ENCODE assay signal across 12 mouse cellular contexts in the genomic region with DNA sequence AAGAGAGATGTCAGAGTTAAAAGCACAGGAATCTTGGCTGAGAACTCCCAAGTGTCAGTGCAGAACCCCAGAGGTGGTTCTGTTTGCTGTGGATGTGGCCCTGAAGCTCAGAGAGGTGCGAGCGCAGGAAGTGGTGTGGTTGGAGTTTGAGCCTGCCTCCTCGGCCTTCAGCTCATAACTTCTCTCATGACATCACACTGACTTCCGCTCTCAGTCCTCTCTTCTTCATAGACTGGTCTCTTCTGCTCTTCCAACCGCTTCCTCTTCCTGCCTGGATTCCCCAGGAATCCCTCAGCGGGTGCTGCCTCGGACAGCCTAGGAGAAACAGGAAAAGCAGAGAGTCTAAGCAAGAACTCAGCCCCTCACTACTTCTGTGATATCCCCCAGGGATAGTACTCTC.
DNase-seq lines count a peak whose midpoint lies in the region; ATAC-seq lines count a peak whose summit lies in the region.
"Had no signal": no experiment of that assay in that cellular context is flagged by ENCODE, and none has a peak within 500 bp of the region (broad histone marks: within the 10 kb centered on the region; RNA-seq: fewer than 3 reads in every experiment).

No protein-coding gene starts in this region.

- H3K4me2 ChIP-seq in limb, embryonic 12.5 days = no peak overlapping the region
- H3K4me2 ChIP-seq in midbrain, embryonic 11.5 days = no peak overlapping the region
- H3K4me2 ChIP-seq: midbrain, embryonic 15.5 days had no signal

- ATAC-seq in limb, embryonic 12.5 days (ENCODE audit: insufficient number of reproducible peaks, insufficient read depth, low FRiP score, low TSS enrichment, low read depth) = no peak
- ATAC-seq in inflammation-experienced regulatory T-cells, adult 6 months = peak; percentile 97
- ATAC-seq in neutrophil, adult 5-6 weeks (ENCODE audit: extremely low read depth, insufficient number of reproducible peaks, low FRiP score, poor library complexity, severe bottlenecking) = peak; percentile 38
- ATAC-seq in midbrain, embryonic 11.5 days (ENCODE audit: low FRiP score) = no peak
- ATAC-seq: midbrain, embryonic 15.5 days had no signal

- H3K4me3 ChIP-seq in limb, embryonic 12.5 days (replicated peaks) = no peak overlapping the region
- no peak overlapping the region for H3K4me3 ChIP-seq in limb, embryonic 10.5 days
- H3K4me3 ChIP-seq in midbrain, embryonic 11.5 days (ENCODE audit: low read depth, low read length) = no peak overlapping the region
- H3K4me3 ChIP-seq: midbrain, embryonic 15.5 days had no signal

- H3K4me1 ChIP-seq in limb, embryonic 12.5 days (replicated peaks) = peaks cover 85% of the 10 kb centered on the region
- H3K4me1 ChIP-seq in limb, embryonic 10.5 days = peaks cover 74% of the 10 kb centered on the region
- peaks cover 31% of the 10 kb centered on the region for H3K4me1 ChIP-seq in midbrain, embryonic 11.5 days (ENCODE audit: control insufficient read depth, insufficient read depth, low read length)

- 79% methylated on average over 7 of the region's 7 CpGs for WGBS in limb, embryonic 12.5 days
- WGBS in limb, embryonic 10.5 days = 85% methylated on average over 7 of the region's 7 CpGs
- 87% methylated on average over 7 of the region's 7 CpGs for WGBS in midbrain, embryonic 11.5 days

- no peak overlapping the region for H3K9ac ChIP-seq in limb, embryonic 12.5 days (replicated peaks)
- no peak overlapping the region for H3K9ac ChIP-seq in midbrain, embryonic 11.5 days (ENCODE audit: low read length)
- H3K9ac ChIP-seq: midbrain, embryonic 15.5 days had no signal

- no peaks in the 10 kb centered on the region for H3K27me3 ChIP-seq in limb, embryonic 12.5 days
- no peaks in the 10 kb centered on the region for H3K27me3 ChIP-seq in limb, embryonic 10.5 days (ENCODE audit: low read depth, poor library complexity, severe bottlenecking)
- no peaks in the 10 kb centered on the region for H3K27me3 ChIP-seq in midbrain, embryonic 11.5 days (ENCODE audit: control insufficient read depth, insufficient read depth, low read length)
- H3K27me3 ChIP-seq: midbrain, embryonic 15.5 days had no signal

- H3K9me3 ChIP-seq in limb, embryonic 12.5 days = no peaks in the 10 kb centered on the region
- no peaks in the 10 kb centered on the region for H3K9me3 ChIP-seq in limb, embryonic 10.5 days (replicated peaks)
- no peaks in the 10 kb centered on the region for H3K9me3 ChIP-seq in midbrain, embryonic 11.5 days (ENCODE audit: control insufficient read depth, low read length)
- H3K9me3 ChIP-seq: midbrain, embryonic 15.5 days had no signal

- H3K27ac ChIP-seq in limb, embryonic 12.5 days = 0 out of 2 replicates have a peak overlapping the region, but pooled peaks have one; percentile 29
- H3K27ac ChIP-seq in limb, embryonic 10.5 days = no peak overlapping the region
- H3K27ac ChIP-seq in midbrain, embryonic 11.5 days (ENCODE audit: low read depth, low read length) = no peak overlapping the region

- H3K36me3 ChIP-seq in limb, embryonic 12.5 days = peaks cover 49% of the 10 kb centered on the region; the same call in 1 of the 2 replicates
- H3K36me3 ChIP-seq in limb, embryonic 10.5 days = peaks cover 84% of the 10 kb centered on the region
- H3K36me3 ChIP-seq in midbrain, embryonic 11.5 days (ENCODE audit: control insufficient read depth, insufficient read depth, low read length) = peaks cover under 1% of the 10 kb centered on the region; the same call in 1 of the 2 replicates
- H3K36me3 ChIP-seq: midbrain, embryonic 15.5 days had no signal

- no peak for DNase-seq in limb, embryonic 10.5 days (ENCODE audit: low spot score)
- peak; percentile 55 to 72 for DNase-seq in CD8-positive naive resting alpha-beta T cell, adult 2 months (ENCODE audit: low read depth in 2 of 2, low spot score in 2 of 2)
- DNase-seq in midbrain, embryonic 11.5 days (ENCODE audit: low spot score, missing footprints) = no peak
- DNase-seq in ovary, postnatal 36 days (ENCODE audit: low spot score) = no peak
- DNase-seq in cerebellum, adult 9-10 months = no peak
- DNase-seq: cerebellum, postnatal 14 days; heart, postnatal 14 days; retina, postnatal 1 day had no signal

Comparison
In these comparisons a context has a peak if more than half of its experiments do, and no peak if none do; other contexts are left out.
1. ATAC-seq: peak in inflammation-experienced regulatory T-cells, adult 6 months (single experiment) and neutrophil, adult 5-6 weeks (single experiment); none in limb, embryonic 12.5 days (single experiment) and midbrain, embryonic 11.5 days (single experiment).
2. DNase-seq: peak in CD8-positive naive resting alpha-beta T cell, adult 2 months (2 of 2); none in limb, embryonic 10.5 days (single experiment), midbrain, embryonic 11.5 days (single experiment), ovary, postnatal 36 days (single experiment) and cerebellum, adult 9-10 months (single experiment).